Mouse (Mus musculus): ENCODE results near the gene Oosp1.

Gene Oosp1

DNA sequence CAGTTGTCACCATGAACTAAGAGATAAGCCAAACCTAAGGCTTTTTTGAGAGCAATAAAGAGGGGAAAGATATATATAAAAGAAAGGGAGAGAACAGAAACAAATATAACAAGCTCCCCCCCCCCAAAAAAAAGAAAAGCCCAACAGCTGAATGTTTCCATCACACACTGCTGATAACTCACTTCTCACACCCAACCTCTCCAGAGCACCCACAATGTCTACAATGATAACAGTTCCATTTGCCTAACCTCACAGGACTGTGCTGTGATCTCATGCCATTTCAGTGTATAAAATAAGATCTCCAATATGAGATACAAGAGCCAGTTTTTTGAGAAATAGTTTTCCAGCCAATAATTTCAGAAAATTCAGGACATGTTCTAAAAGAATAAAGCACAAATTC is 73.0 kb downstream of the Oosp1 start:
- no peak for DNase-seq (ENCODE audit: low spot score)
